Mouse (Mus musculus): Measurements from ENCODE around the gene Prm3.

- TF ChIP-seq CTCF (IDR thresholded peaks at IDR 0.05; ENCODE audit: borderline replicate concordance, control insufficient read depth, extremely low read depth, insufficient read depth, low read length, poor library complexity): no peak
- TF ChIP-seq POLR2A (IDR thresholded peaks at IDR 0.05; ENCODE audit: control insufficient read depth, extremely low read depth, insufficient read depth, low read length, poor library complexity): no peak
Observed at GRCm38 (mm10) chr16:10821387-10821786, 30.7 kb upstream of the Prm3 start.

Data from thymus, adult 2 months (tissue).